Mouse (Mus musculus) neural tube, embryonic 11.5 days (tissue): Measurements from ENCODE around the gene Hcfc2. TPM values are rescaled to one million over a fixed set of nuclear protein-coding genes. Genes with fewer than 3 reads are reported as not detected.

Experiments
- ATAC-seq: fragments of 200-750 bp; cut with Nextera tagmentation; 2 replicates; pipeline ENCODE4 v1.8.0; 2017; ENCODE audit warnings: moderate number of reproducible peaks, mild to moderate bottlenecking, moderate TSS enrichment, moderate library complexity; ENCODE audit not compliant: insufficient read depth, low FRiP score, low TSS enrichment
- DNase-seq: peaks from one replicate; pipeline ENCODE4 v3.0.0-alpha.2; 2015; ENCODE audit warnings: low spot score
- H3K27ac ChIP-seq: fragments of 300-500 bp; sonication (generic); 2 replicates; pipeline ENCODE4 v1.5.1; 2014; ENCODE audit warnings: low read depth, mild to moderate bottlenecking, low read length
- H3K27me3 ChIP-seq: fragments of 300-500 bp; sonication (generic); 2 replicates; pipeline ENCODE4 v1.6.1; 2014; ENCODE audit warnings: mild to moderate bottlenecking, low read length, mixed read lengths; ENCODE audit not compliant: control insufficient read depth, insufficient read depth
- H3K36me3 ChIP-seq: fragments of 300-500 bp; sonication (generic); 2 replicates; pipeline ENCODE4 v1.6.1; 2014; ENCODE audit warnings: mild to moderate bottlenecking, low read length, moderate library complexity, mixed read lengths; ENCODE audit not compliant: control insufficient read depth, insufficient read depth
- H3K4me1 ChIP-seq: fragments of 300-500 bp; sonication (generic); 2 replicates; pipeline ENCODE4 v1.6.1; 2014; ENCODE audit warnings: low read length, mixed read lengths; ENCODE audit not compliant: control insufficient read depth, insufficient read depth
- H3K4me2 ChIP-seq: fragments of 300-500 bp; sonication (generic); 2 replicates; pipeline ENCODE4 v1.6.1; 2014; ENCODE audit warnings: low read depth, mild to moderate bottlenecking, moderate library complexity
- H3K4me3 ChIP-seq: fragments of 300-500 bp; sonication (generic); 2 replicates; pipeline ENCODE4 v1.5.1; 2014; ENCODE audit warnings: low read depth, low read length
- H3K9ac ChIP-seq: fragments of 300-500 bp; sonication (generic); 2 replicates; pipeline ENCODE4 v1.6.1; 2014; ENCODE audit warnings: mild to moderate bottlenecking, low read length
- H3K9me3 ChIP-seq: fragments of 300-500 bp; sonication (generic); 2 replicates; pipeline ENCODE4 v1.6.1; 2016; ENCODE audit warnings: low read length; ENCODE audit not compliant: control insufficient read depth
- WGBS: fragments of 180-500 bp; shearing (Covaris S2); extraction: QIAGEN DNeasy Blood & Tissue Kit; methylation state at CpG from one replicate; pipeline ENCODE4 v1.1.7; 2014; 5-methylcytosine and 5-hydroxymethylcytosine counted together
- polyA plus RNA-seq: library from polyadenylated mRNA; unstranded; fragments of >200 nt; fragmentation: Nextera tagmentation; extraction: Ambion mirVana; gene quantifications from 2 replicates; pipeline ENCODE4 v1.2.1, GENCODE M21; 2014

The Hcfc2 gene
- polyA plus RNA-seq, 1 experiment from 2014 or later: 36.4 TPM

- 73% methylated on average over 4 of the region's 4 CpGs for WGBS
- H3K4me3 ChIP-seq: no peak overlapping the region
- DNase-seq (no peak), ATAC-seq (no peak)
- no peaks in the 10 kb centered on the region for H3K9me3 ChIP-seq
- H3K4me1 ChIP-seq: 0 out of 2 replicates have a peak, but pooled peaks cover 2% of the 10 kb centered on the region
- no peak overlapping the region for H3K4me2 ChIP-seq
- no peak overlapping the region for H3K9ac ChIP-seq
- no peaks in the 10 kb centered on the region for H3K36me3 ChIP-seq
- H3K27ac ChIP-seq: no peak overlapping the region
- H3K27me3 ChIP-seq: no peaks in the 10 kb centered on the region
Measured at GRCm38 (mm10) chr10:82696453-82697079, 606 bp downstream of the Hcfc2 start.

GRCm38 (mm10) chr10:82697305-82697898, 1.4 kb downstream of the Hcfc2 start:
- H3K9me3 ChIP-seq: no peaks in the 10 kb centered on the region
- no peaks in the 10 kb centered on the region for H3K27me3 ChIP-seq
- no peak overlapping the region for H3K9ac ChIP-seq
- H3K4me3 ChIP-seq: no peak overlapping the region
- H3K27ac ChIP-seq: no peak overlapping the region
- DNase-seq: no peak
- H3K4me2 ChIP-seq: no peak overlapping the region
- 80% methylated on average over 3 of the region's 3 CpGs for WGBS
- 0 out of 2 replicates have a peak, but pooled peaks cover 2% of the 10 kb centered on the region for H3K4me1 ChIP-seq
- H3K36me3 ChIP-seq: no peaks in the 10 kb centered on the region
- ATAC-seq: no peak

GRCm38 (mm10) chr10:82698712-82699261, 2.8 kb downstream of the Hcfc2 start:
- H3K4me3 ChIP-seq: peak overlapping the region; percentile 69
- 0 out of 2 replicates have a peak overlapping the region, but pooled peaks have one; percentile 23 for H3K27ac ChIP-seq
- no peaks in the 10 kb centered on the region for H3K27me3 ChIP-seq
- H3K9ac ChIP-seq: peak overlapping the region; percentile 62
- ATAC-seq: peak; percentile 96
- DNase-seq: peak; percentile 93
- H3K4me2 ChIP-seq: peak overlapping the region; percentile 48
- H3K9me3 ChIP-seq: no peaks in the 10 kb centered on the region
- WGBS: under 1% methylated on average over 26 of the region's 42 CpGs
- H3K36me3 ChIP-seq: no peaks in the 10 kb centered on the region
- H3K4me1 ChIP-seq: 0 out of 2 replicates have a peak, but pooled peaks cover 2% of the 10 kb centered on the region

- peak overlapping the region; percentile 69 for H3K4me3 ChIP-seq
- peak overlapping the region; percentile 48 for H3K4me2 ChIP-seq
- H3K27me3 ChIP-seq: no peaks in the 10 kb centered on the region
- no peak overlapping the region for H3K27ac ChIP-seq
- no peaks in the 10 kb centered on the region for H3K9me3 ChIP-seq
- ATAC-seq (peak; percentile 80), DNase-seq (peak; percentile 54)
- WGBS: under 1% methylated on average over 48 of the region's 59 CpGs
- H3K36me3 ChIP-seq: no peaks in the 10 kb centered on the region
- peak overlapping the region; percentile 62 for H3K9ac ChIP-seq
- H3K4me1 ChIP-seq: 0 out of 2 replicates have a peak, but pooled peaks cover 2% of the 10 kb centered on the region
Measured at GRCm38 (mm10) chr10:82699296-82699941, 3.5 kb downstream of the Hcfc2 start.

- H3K9me3 ChIP-seq: no peaks in the 10 kb centered on the region
- 82% methylated on average over 8 of the region's 8 CpGs for WGBS
Measured at GRCm38 (mm10) chr10:82741354-82741753, 45.4 kb downstream of the Hcfc2 start.

GRCm38 (mm10) chr10:82741876-82742275, 45.9 kb downstream of the Hcfc2 start:
- Histone ChIP-seq H3K9me3 (no peaks in the 10 kb centered on the region), H3K27ac (no peak overlapping the region), H3K4me2 (no peak overlapping the region), H3K9ac (no peak overlapping the region), H3K27me3 (no peaks in the 10 kb centered on the region), H3K4me3 (no peak overlapping the region), H3K4me1 (no peaks in the 10 kb centered on the region), H3K36me3 (no peaks in the 10 kb centered on the region)
- no peak for DNase-seq
- WGBS: 92% methylated on average over 4 of the region's 4 CpGs
- ATAC-seq: no peak

More at GRCm38 (mm10) chr10:82741354-82741753, 45.4 kb downstream of the Hcfc2 start:
- DNase-seq (no peak), ATAC-seq (no peak)
- Histone ChIP-seq H3K27me3 (no peaks in the 10 kb centered on the region), H3K4me3 (no peak overlapping the region), H3K9ac (no peak overlapping the region), H3K4me2 (no peak overlapping the region), H3K27ac (no peak overlapping the region), H3K36me3 (no peaks in the 10 kb centered on the region), H3K4me1 (no peaks in the 10 kb centered on the region)

- Histone ChIP-seq H3K4me2 (no peak overlapping the region), H3K4me3 (no peak overlapping the region), H3K36me3 (peaks cover 2% of the 10 kb centered on the region; the same call in 1 of the 2 replicates), H3K27ac (no peak overlapping the region), H3K4me1 (no peaks in the 10 kb centered on the region), H3K9ac (no peak overlapping the region), H3K9me3 (no peaks in the 10 kb centered on the region), H3K27me3 (no peaks in the 10 kb centered on the region)
- WGBS: 81% methylated on average over 1 of the region's 1 CpGs
- ATAC-seq (no peak), DNase-seq (no peak)
Measured at GRCm38 (mm10) chr10:82742578-82742977, 46.6 kb downstream of the Hcfc2 start.

- H3K27me3 ChIP-seq: no peaks in the 10 kb centered on the region
- H3K4me3 ChIP-seq: no peak overlapping the region
- no peak overlapping the region for H3K4me2 ChIP-seq
- ATAC-seq (no peak), DNase-seq (no peak)
- no peaks in the 10 kb centered on the region for H3K4me1 ChIP-seq
- no peak overlapping the region for H3K27ac ChIP-seq
- H3K36me3 ChIP-seq: peaks cover 2% of the 10 kb centered on the region
- 88% methylated on average over 6 of the region's 6 CpGs for WGBS
- H3K9ac ChIP-seq: no peak overlapping the region
- H3K9me3 ChIP-seq: no peaks in the 10 kb centered on the region
Measured at GRCm38 (mm10) chr10:82744296-82744695, 48.3 kb downstream of the Hcfc2 start.
